Mouse (Mus musculus) heart, postnatal 14 days (tissue): ENCODE results near the gene Anapc15. TPM values are rescaled to one million over a fixed set of nuclear protein-coding genes. Genes with fewer than 3 reads are reported as not detected.

Source experiments
- DNase-seq, 2 experiments: peaks; one replicate each; pipeline ENCODE4 v3.0.0; 2021 to 2022
- intact Hi-C: fragments of 180-260 bp; cut with DNase I; formaldehyde crosslinking; loops from one replicate; pipeline ENCODE4 v1.15.1; 2025
- long read RNA-seq, 2 experiments: library from polyadenylated mRNA; stranded (forward); transcript quantifications; one replicate each; pipeline ENCODE4 v2.0.0; 2021
- total RNA-seq, 2 experiments: library from RNA; stranded (reverse); gene quantifications; 2 replicates each; pipeline ENCODE4 v1.2.3; 2021

Anapc15 gene
- 10 to 100 TPM; 17.1 to 21.8 TPM for total RNA-seq
- long read RNA-seq, experiment 1, transcript Anapc15-210 (6 exons, 3,103 nt) = major isoform, 7 of 11 reads
- long read RNA-seq, experiment 1, partial matches to known transcripts = 0 of 11 reads
- long read RNA-seq, experiment 1, other reads (novel, unspliced or antisense) = 2 of 11 reads
- long read RNA-seq, experiment 2, partial matches to known transcripts = 1 of 5 reads
- long read RNA-seq, experiment 2, other reads (novel, unspliced or antisense) = 3 of 5 reads

DNA sequence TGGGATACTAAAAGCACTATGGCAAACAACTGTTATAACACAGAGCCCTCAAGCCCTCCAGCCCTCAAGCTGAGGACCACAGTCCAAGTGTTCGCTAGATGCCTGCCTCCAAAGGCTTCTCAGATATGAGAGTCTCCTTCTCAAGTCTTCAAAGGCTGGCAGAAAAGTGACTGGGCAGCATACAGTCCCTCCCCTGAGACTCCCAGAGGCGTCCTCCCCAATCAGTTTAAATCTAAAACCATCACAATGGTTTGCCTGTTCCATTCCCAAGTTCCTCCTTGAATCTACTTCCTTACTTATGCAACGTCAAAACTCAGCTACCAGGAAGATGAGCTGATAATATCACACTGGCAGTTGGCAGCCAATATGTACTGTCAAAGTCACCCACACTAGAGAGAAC lies at the start of gene Anapc15:
Gene Anapc15, plus strand, starts transcription at position 301 of the 400 bp plus-strand sequence.
- DNase-seq = no peak
- intact Hi-C loops = no loop called here

DNA sequence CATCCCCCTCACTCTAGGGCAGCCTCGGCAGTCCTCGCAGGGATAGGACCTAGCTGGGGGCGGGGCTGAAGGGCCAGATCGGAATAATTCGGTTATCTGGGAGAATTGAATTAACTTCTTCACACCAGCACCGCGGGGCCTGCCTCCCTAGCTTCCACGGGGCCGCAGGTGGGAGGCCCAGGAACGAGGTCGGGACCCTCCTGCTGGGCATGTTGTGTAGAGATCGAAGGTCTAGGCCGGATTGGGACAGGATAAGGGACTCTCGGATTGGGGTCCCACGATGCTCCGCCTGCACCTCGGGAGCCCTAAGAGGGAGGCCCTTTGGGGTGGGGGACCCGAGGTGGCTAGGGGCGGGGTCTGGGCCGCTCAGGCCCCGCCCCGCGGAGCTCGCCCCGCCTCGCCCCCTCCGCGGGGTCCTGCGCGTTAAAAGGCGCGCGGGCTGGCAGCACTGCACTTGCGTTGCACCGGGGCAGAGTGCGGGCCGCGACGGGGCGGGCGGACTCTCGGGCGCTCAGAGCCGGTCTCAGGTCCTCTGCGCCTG lies 45.6 kb upstream of the Anapc15 start, which contains the start of gene Phox2a:
Gene Phox2a, plus strand, starts transcription at position 453 of the 541 bp plus-strand sequence.
- intact Hi-C loops = no loop called here
- no peak for DNase-seq

DNA sequence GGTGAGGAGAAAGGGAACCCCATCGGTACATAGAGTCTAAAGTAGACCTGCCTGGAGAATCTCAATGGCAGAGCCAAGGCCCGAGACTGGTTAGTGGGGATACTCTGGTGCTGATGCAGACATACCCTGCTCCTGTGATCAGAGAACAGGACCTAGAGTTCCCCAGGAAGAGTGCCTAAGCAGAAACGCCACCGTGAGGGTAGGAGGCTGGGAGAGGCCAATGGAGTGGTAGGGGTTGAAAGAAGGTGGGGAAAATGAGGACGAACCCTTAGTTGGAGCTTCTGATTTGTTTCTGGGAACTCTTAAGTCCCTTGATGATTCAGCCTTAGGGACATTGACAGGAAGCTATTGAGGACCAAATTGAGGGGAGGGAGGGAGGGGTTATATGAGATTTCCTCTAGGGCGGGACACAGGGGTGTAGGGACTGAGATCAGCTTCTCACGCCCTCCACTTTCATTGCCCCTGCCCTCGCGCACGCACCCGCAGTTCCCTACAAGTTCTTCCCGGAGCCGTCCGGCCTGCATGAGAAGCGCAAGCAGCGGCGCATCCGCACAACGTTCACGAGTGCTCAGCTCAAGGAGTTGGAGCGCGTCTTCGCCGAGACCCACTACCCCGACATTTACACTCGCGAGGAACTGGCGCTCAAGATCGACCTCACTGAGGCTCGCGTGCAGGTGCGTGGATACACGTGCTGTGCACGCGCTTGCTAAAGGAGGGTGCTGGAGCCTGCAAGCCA lies 43.1 kb upstream of the Anapc15 start:
- DNase-seq = no peak
- intact Hi-C loops = no loop called here

DNA sequence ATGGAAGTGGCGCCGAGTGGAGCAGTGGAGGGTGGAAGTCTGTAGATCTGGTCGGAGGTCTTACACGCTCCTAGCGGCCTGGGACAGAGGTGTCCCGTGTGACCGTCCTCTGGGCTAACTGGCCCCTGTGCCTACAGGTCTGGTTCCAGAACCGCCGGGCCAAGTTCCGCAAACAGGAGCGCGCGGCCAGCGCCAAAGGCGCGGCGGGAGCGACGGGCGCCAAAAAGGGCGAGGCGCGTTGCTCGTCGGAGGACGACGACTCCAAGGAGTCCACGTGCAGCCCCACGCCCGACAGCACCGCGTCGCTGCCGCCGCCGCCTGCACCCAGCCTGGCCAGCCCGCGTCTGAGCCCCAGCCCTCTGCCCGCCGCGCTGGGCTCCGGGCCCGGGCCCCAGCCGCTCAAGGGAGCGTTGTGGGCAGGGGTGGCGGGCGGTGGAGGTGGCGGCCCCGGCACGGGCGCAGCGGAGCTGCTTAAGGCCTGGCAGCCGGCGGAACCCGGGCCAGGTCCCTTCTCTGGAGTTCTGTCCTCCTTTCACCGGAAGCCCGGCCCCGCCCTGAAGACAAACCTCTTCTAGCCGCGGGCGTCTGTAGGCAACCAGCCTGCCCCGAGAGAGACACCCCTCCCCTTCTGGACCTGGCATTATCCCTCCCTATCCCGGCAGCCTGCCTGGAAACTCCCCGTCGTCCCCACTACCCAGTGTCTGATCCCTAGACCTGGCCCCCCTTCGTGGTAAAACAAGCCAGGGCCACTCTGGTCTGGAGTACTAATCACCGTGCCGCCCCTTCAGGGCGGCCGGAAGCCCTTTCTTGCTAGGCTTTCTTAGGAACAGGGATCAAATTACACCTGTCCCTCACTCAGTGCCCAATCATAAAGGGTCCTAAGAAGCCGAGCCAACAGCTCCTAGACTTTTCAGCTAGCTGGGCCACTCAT lies 41.7 kb upstream of the Anapc15 start:
- intact Hi-C loops = no loop called here

DNA sequence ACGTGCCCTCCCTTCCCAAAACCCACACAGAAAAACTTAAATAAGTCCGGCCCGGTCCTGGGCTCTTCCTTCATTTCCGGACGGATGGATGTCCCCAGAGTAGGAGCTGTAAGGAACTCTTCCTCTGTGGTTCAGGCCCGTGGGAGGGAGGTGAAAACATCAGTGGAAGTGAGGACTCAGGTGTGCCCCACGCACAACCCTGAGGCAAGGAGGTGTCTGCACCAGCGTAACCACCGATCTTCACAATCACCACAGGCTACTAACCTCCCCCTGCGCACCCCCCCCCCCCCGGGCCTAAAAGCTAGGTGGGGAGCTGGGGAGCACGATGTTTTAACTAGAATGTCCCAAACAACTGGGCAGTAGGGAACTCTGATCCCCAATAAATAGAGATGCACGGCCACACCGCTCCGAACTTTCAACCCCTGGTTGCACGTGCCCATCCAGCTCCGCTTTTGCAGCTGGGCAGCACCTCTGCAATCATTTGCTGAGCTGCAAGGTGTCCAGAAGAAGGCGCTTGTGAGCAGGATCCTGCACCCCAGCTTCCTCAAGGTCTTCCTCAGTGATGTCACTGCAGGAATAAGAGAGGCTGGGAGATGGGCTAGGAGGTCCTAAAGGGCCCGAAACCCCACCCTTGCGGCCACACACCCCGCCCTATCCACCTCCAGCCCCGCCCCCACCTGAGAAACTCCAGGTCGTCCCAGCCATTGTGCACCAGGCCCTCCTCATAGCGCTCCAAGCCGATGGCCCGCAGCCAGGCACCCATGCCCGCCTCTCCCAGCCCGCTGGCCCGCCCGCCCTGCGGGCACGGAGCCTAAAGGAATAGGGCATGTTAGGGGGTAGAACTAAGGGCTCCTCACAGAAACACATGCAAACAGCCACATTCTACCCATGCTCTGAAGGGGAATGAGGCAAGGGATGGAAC lies 40.4 kb upstream of the Anapc15 start:
- intact Hi-C loops = no loop called here
- peak in 1 of 2 experiments; percentile 43 for DNase-seq

More for the DNA sequence above, 41.7 kb upstream of the Anapc15 start:
- peak; percentile 64 to 74 for DNase-seq

DNA sequence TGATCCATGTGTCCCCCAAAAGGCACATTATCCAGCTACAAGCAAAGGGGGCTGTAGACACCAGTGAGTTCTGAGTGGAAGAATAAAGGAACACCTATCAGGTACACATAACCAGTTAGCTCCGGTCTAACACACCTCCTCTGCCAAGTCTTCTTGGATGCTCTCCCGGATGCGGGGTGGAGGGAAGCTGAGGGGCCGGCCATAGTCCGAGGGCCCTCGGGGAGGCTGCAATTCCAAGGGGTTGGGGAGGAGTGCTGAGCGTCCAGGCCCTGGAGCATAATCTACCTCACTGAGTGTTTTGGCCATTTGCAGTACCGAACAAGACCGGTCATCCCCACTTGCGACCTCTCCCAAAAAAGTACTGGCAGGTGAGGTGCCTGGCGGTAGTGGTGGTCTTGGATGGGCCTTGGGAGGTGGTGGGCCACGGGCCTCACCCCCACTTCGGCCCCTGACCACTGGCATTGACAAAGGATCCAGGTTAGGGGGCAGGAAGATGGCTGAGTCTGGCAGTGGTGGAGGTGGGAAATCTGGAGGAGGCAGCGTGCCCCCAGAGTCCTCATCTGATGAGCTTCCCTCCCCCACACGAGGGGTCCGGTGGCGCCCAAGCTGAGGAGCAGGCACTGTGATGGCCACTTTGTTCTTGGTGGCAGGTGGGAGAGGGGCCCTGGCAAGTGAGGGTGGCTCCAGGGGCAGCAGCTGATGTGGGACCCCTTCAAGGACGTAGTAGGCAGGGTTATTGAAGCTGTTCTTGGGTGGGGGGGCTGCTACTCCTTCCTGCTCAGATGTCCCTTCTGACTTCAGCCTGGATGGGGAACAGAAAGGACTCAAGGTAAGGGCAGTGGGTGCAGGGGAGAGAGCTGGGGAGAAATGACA lies 39.5 kb upstream of the Anapc15 start:
- intact Hi-C loops = no loop called here
- DNase-seq = peak in 1 of 2 experiments; percentile 47

DNA sequence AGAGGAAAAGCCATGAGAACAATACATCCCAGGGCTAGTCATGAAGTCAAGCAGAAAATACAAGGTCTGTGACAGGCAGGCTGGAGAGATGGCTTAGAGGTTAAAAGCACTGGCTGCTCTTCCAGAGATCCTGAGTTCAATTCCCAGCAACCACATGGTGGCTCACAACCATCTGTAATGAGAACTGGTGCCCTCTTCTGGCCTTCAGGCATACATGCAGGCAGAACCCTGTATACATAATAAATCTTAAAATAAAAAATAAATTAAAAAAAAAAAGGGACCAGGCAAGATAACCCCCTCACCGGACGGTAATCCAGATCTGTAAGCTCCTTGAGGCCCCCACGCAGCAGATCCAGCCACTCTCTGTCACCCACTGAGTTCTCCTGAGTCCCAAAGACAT lies 33.1 kb upstream of the Anapc15 start:
- intact Hi-C loops = no loop called here
- no peak for DNase-seq

DNA sequence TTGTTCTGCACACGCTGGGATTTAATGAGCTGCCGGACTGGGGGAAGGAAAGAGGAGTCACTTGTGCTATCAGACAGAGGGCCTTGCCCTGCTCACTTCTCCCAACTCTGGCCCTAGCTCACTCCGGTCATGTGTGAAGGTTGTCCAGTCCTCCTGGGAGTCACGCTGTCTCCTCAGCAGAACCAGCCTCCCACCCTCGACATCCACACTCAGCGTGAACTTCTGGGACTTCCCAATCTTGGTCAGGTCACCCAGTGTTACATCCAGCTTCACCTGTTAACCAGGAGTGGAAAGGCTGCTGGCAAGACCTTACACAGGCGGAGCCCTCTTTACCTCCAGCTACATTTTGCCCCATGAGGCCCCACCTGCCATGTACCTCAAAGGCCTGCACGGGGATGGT lies 32.1 kb upstream of the Anapc15 start:
- intact Hi-C loops = loop anchor here (1.0 kb wide), 1 partner anchor 149 kb away; no protein-coding TSS in a partner anchor

DNA sequence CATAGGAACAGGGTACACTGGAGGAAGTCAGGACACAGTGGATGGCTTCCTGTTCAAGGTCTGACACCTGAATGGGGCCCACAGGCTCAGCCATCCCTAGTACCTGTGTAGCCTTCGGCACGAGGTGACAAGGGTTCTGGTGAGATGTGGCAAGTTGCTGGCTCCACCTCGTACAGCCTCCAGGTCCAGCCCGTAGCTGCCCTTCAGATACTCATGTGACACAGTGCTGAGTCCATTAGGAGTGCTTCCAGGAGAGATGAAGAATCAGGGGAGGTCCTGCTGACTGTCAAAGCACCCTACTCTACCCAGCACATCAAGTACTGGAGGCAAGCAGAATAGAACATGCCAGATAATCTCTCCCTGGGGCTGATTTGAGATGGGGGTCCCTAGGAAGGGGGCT lies 31.1 kb upstream of the Anapc15 start:
- intact Hi-C loops = no loop called here
- no peak for DNase-seq

More for the DNA sequence above, 32.1 kb upstream of the Anapc15 start:
- no peak for DNase-seq

DNA sequence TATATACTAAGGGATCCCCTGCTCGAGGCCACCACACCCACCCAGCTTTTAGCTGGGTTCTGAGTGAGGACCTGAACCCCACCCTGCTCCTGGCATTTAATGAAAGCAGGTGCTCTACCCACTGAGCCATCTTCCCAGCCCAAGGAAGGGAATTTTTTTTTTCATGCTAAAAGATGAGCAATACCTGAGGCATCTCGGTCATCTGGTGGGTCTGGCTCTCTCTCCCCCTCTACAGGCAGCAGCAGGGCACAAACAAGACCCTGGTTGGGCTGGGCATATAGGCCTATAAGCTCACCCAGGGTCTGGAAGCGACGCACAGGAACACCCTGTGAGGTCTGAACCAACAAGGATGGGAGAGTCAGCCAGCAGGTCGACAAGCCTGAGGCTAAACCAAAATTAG lies 30.2 kb upstream of the Anapc15 start:
- intact Hi-C loops = no loop called here
- DNase-seq = no peak

DNA sequence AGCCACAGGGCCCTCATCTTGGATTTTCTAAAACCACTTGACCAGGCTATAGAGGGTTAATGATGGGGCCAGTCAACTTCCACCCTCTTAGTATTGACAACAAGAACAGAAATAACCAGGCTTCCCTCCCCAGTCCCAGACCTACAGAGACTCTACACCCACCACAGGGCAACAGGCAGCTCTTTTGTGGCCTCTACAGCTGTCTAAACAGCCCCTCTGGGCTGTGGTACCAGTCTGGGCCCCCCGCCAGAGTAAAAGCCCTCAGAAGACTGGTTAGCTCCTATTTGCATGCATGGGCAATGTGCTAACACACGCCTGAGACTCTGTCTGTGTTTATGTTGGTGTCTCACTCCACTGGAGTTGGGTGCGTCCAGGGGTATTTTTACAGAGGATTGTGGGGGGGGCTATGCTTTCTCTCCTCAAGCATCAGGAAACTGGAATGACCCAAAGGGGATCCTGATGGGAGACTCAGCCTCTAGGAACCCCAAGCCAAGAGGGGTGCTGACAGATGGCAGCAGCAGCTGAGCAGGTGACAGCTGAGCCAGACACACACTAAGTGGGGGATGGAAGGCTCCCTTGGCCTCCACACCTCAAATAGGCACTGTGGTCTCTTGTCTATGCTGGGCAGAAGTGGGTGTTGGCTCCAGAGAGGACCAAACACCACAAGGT lies 29.5 kb upstream of the Anapc15 start:
- no peak for DNase-seq
- intact Hi-C loops = no loop called here

DNA sequence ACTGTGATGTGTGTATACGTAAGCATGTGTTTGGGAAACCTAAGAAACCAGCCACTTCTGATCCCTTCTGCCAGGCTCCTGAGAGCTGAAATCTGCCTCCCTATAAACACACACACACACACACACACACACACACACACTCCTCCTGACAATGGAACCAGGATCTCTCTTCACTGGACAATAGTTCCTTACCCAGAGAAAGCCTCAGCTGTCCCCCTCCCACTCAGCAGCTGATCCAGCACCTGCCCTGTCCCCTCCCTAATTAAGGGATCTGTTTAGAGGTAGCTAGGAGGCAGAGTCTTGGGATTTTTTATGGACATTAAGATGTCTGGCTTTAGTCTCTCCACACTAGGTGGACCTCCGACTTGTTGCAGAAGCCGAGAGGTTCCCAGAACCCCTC lies 28.6 kb upstream of the Anapc15 start:
- intact Hi-C loops = loop anchor here (5.0 kb wide), 1 partner anchor 62 kb away; no protein-coding TSS in a partner anchor
- no peak for DNase-seq

DNA sequence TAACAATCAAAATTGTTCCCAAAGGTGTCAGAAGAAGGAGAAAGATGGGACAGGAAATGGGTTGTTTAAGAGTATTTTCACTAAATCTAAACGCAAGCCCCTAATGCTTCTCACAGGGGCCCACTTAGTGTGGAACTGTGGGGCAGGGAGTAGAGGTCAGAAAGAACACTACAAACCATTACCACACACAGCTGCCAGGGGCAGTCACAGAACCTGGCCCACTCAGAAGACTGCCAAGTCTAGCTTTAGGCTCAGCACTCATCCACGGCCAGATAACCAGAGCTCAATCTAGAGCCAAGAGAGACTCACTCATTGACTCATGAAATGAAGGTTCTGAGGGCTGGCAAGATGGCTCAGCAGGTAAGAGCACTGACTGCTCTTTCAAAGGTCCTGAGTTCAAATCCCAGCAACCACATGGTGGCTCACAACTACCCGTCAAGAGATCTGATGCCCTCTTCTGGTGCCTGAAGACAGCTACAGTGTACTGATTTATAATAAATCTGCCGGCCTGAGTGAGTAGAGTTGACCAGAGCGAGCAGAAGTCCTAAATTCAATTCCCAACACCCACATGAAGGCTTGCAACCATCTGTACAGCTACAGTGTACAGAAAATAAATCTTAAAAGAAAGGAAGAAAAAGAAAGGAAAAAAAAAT lies 27.9 kb upstream of the Anapc15 start:
- intact Hi-C loops = loop anchor here (5.0 kb wide), 1 partner anchor 62 kb away; no protein-coding TSS in a partner anchor
- DNase-seq = no peak

DNA sequence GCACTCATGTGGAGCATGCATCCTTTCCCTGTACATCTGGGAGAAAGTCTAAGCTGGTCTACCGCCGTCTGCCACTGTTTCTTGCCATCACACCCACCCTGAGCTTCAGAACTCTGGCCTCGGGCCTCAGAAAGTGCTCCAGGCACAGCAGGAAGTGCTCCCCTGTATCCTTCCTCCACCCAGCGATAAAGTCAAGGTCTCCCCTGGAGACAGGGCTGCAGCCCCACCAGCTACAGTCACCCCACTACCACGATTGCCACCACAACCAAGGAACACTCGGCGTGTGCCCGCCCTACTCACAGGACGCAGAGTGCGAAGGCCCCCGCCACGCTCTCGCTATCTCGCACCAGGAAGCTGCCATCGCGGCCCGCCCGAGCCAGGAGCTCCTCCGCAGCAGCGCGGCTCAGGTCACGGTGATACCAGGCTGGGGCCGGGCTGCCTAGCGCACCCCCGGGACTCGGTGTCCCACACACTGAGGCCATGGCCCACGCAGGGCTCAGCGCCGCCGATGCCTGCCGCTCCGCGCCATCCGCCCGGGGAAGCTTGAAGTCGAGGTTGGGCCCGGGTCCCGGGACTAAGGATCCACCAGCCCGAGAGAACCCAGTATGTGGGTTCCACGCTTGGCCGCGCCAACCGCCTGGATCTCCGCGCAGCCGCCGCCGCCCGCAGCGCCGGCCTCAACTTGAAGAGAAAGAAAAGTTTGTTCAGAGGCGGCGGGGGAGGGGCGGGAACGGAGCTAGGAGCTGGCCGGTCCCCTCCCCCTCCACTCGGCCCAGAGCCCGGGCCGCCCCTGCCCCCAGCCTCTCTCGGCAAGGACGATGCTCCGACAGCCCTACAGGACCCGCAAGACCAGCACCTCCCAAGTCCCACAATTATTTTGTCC lies 27.0 kb upstream of the Anapc15 start:
- intact Hi-C loops = loop anchor here (5.0 kb wide), 1 partner anchor 61 kb away; no protein-coding TSS in a partner anchor
- peak; percentile 76 for DNase-seq

DNA sequence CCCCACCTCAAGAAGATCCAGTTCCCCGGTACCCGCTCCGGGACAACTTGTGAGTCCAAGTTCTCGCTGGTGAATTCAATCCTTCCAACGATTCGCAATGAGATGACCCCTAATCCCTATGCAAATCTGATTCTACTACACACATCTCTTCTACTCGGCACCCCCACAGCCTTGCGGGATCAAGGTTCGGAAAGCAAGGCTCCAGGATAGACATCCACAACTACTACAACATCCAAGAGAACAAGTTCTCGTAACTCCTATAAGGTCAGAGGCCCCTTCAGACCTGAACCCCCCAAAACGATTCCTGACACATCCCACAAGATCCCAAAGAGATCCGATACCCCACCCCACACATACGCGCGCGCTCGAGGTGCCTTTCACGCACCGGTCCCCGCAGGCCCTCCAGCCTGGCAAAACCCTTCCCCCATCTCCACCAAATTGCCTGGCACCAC lies 26.3 kb upstream of the Anapc15 start:
- intact Hi-C loops = loop anchor here (5.0 kb wide), 1 partner anchor 60 kb away; no protein-coding TSS in a partner anchor
- DNase-seq = no peak
